8 mouse cellular contexts compared by ENCODE assay signal in genomic region chr5:35582445-35583220, GRCm38 (mm10). TPM values are rescaled to one million over a fixed set of nuclear protein-coding genes. Genes with fewer than 3 reads are reported as not detected.
DNase-seq lines count a peak whose midpoint lies in the region; ATAC-seq lines count a peak whose summit lies in the region.

Gene Acox3 (plus strand): TSS chr5:35583040.

- peak within 1 kb of the TSS; percentile 75 for H3K27ac ChIP-seq in hindbrain, embryonic 15.5 days (replicated peaks)

- no peaks in the 10 kb centered on the region for H3K27me3 ChIP-seq in hindbrain, embryonic 15.5 days

- peak; percentile 96 for ATAC-seq in hindbrain, embryonic 15.5 days (ENCODE audit: low FRiP score, low read depth)

- H3K4me3 ChIP-seq in hindbrain, embryonic 15.5 days = peak within 1 kb of the TSS; percentile 62

- H3K4me1 ChIP-seq in hindbrain, embryonic 15.5 days (replicated peaks) = peaks cover 23% of the 10 kb centered on the region

- DNase-seq in R1 (ENCODE audit: low read depth, low spot score) = peak; percentile 93
- DNase-seq in cerebellum, postnatal 25 days = peak; percentile 98
- DNase-seq in frontal cortex, postnatal 36 days (ENCODE audit: low spot score in 2 of 2) = peak; percentile 96 to 98
- peak; percentile 96 for DNase-seq in left cerebral cortex, adult 11 months (ENCODE audit: low spot score)
- DNase-seq in lung, postnatal 4 days = peak; percentile 96 to 98
- DNase-seq in retina, postnatal 7 days (ENCODE audit: low read depth, low spot score) = peak; percentile 95
- DNase-seq in urinary bladder, adult 2 months (ENCODE audit: low spot score) = peak; percentile 85

- no peaks in the 10 kb centered on the region for H3K9me3 ChIP-seq in hindbrain, embryonic 15.5 days

- no peaks in the 10 kb centered on the region for H3K36me3 ChIP-seq in hindbrain, embryonic 15.5 days

- WGBS in hindbrain, embryonic 15.5 days = under 1% methylated on average over 35 of the region's 35 CpGs

- H3K4me2 ChIP-seq in hindbrain, embryonic 15.5 days = peak within 1 kb of the TSS; percentile 84

- H3K9ac ChIP-seq in hindbrain, embryonic 15.5 days = peak within 1 kb of the TSS; percentile 53

RNA-seq across cellular contexts. Expression of gene Acox3, which starts in this region (rescaled TPM):
- 12.3 and 13.4 TPM in 2 replicates for polyA plus RNA-seq in hindbrain, embryonic 15.5 days (2015; fragmentation: Nextera tagmentation; extraction: Ambion mirVana)
- polyA plus RNA-seq in urinary bladder, adult 2 months (2012; rRNA removed) = 30.1 and 35.0 TPM in 2 replicates

Comparison
In these comparisons a context has a peak if more than half of its experiments do, and no peak if none do; other contexts are left out.
1. Peak in every context shown above with its lines: DNase-seq, ATAC-seq, H3K4me3 ChIP-seq and H3K27ac ChIP-seq.